Comparison of ENCODE assay signal across 17 mouse cellular contexts in the genomic region with DNA sequence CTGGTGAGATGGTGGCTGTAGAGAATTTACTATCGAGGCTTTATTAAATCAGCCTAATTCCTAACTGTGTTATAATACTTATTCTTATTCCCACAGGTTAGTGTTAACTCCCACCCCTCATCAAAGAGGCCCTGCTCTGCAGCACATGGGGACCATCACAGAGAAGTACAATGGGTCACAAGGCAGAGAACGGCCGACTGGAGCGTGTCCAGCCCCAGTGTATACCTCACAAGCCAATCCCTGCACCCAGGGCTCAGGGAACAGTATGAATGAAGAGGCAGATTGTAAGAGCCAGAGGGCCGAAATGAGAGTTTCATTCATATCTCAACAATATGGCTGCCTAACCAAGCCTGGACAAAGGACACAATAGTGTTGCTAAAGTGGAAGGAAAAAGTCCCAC. TPM values are rescaled to one million over a fixed set of nuclear protein-coding genes. Genes with fewer than 3 reads are reported as not detected.
"Had no signal": no experiment of that assay in that cellular context is flagged by ENCODE, and none has a peak within 500 bp of the region (broad histone marks: within the 10 kb centered on the region; RNA-seq: fewer than 3 reads in every experiment).

No protein-coding gene starts in this region.

- H3K36me3 ChIP-seq: limb, embryonic 12.5 days; liver, embryonic 13.5 days; lung, embryonic 15.5 days had no signal

- H3K4me3 ChIP-seq: limb, embryonic 12.5 days; liver, embryonic 13.5 days; lung, embryonic 15.5 days; myocyte had no signal

- DNase-seq: kidney, adult 8-10 months; kidney, postnatal 36 days; layer of hippocampus, adult 9-11 months; layer of hippocampus, postnatal 36 days; liver; liver, embryonic 13.5 days; liver, postnatal 0 days; thymus, postnatal 4 days had no signal

- ATAC-seq: liver, postnatal 0 days had no signal

- H3K9me3 ChIP-seq: limb, embryonic 12.5 days; liver, embryonic 13.5 days; lung, embryonic 15.5 days had no signal

- H3K9ac ChIP-seq: limb, embryonic 12.5 days; liver, embryonic 13.5 days; liver, postnatal 0 days; lung, embryonic 15.5 days had no signal

- H3K4me2 ChIP-seq: limb, embryonic 12.5 days; liver, embryonic 13.5 days; lung, embryonic 15.5 days had no signal

- H3K27me3 ChIP-seq: limb, embryonic 12.5 days; liver, embryonic 13.5 days; lung, embryonic 15.5 days had no signal

- H3K27ac ChIP-seq: kidney, postnatal 0 days; liver, embryonic 13.5 days; lung, embryonic 15.5 days; stomach, postnatal 0 days had no signal

- H3K4me1 ChIP-seq: liver, embryonic 13.5 days; lung, embryonic 15.5 days had no signal

RNA-seq across cellular contexts. Expression of a gene that starts 40.2 kb away (rescaled TPM):
- total RNA-seq: layer of hippocampus, adult 18-20 months; layer of hippocampus, postnatal 36 days; left cerebral cortex, postnatal 36 days; megakaryocyte-erythroid progenitor cell, adult 5-6 weeks; neutrophil, adult 5-6 weeks had no signal
- polyA plus RNA-seq: kidney, postnatal 0 days; limb, embryonic 12.5 days; liver, embryonic 13.5 days; liver, postnatal 0 days; lung, embryonic 15.5 days; myocyte; stomach, postnatal 0 days had no signal
